In the genomic region with DNA sequence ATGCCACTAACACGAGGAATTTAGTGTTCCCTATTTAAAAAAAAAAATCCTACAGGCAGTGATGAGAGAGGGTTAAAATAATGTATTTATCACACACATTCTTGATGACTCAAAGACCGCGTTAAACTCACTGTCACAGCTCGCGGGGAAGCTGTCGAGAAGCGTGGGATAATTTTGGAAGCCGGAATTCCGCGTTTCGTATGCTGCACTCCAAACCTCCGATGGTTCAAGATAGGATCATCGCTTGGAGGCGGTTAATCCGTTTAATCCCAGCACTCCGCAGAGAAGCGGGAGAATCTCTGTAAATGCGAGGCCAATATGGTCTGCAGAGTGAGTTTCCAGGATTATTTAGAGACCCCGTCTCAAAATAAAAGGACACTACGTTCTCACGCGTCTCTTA, we compare ENCODE assay signal across 7 mouse cellular contexts. TPM values are rescaled to one million over a fixed set of nuclear protein-coding genes. Genes with fewer than 3 reads are reported as not detected.
DNase-seq lines count a peak whose midpoint lies in the region; ATAC-seq and TF ChIP-seq lines count a peak whose summit lies in the region.

No protein-coding gene starts in this region.

- peaks cover 46% of the 10 kb centered on the region for H3K79me2 ChIP-seq in myocyte (ENCODE audit: control insufficient read depth, insufficient read depth)

- ATAC-seq in heart, embryonic 16.5 days (replicated peaks; ENCODE audit: extremely low read depth, insufficient read depth, low FRiP score), result peak; percentile 30

- peak; percentile 72 for DNase-seq in right cerebral cortex, adult 18-20 months
- DNase-seq in right cerebral cortex, postnatal 4 days, result no peak
- DNase-seq in embryonic facial prominence, embryonic 10.5 days (ENCODE audit: low spot score), result no peak
- no peak for DNase-seq in limb, embryonic 10.5 days (ENCODE audit: low spot score)
- DNase-seq in adrenal gland, postnatal 36 days, result no peak

- H3ac ChIP-seq in myocyte (ENCODE audit: control insufficient read depth, insufficient read length), result peak overlapping the region; percentile 64

- peak overlapping the region; percentile 95 for H3K27ac ChIP-seq in embryonic facial prominence, embryonic 10.5 days (replicated peaks)
- H3K27ac ChIP-seq in heart, embryonic 16.5 days (ENCODE audit: low read length), result peak overlapping the region; percentile 93
- H3K27ac ChIP-seq in limb, embryonic 10.5 days, result peak overlapping the region; percentile 93

- H3K4me1 ChIP-seq in embryonic facial prominence, embryonic 10.5 days, result peaks cover 16% of the 10 kb centered on the region
- peaks cover 11% of the 10 kb centered on the region for H3K4me1 ChIP-seq in heart, embryonic 16.5 days (ENCODE audit: control insufficient read depth, insufficient read depth, low read length)
- H3K4me1 ChIP-seq in limb, embryonic 10.5 days, result peaks cover 10% of the 10 kb centered on the region

- WGBS in embryonic facial prominence, embryonic 10.5 days, result under 1% methylated on average over 22 of the region's 22 CpGs
- under 1% methylated on average over 22 of the region's 22 CpGs for WGBS in heart, embryonic 16.5 days
- WGBS in limb, embryonic 10.5 days, result 2% methylated on average over 22 of the region's 22 CpGs

- no peaks in the 10 kb centered on the region for H3K27me3 ChIP-seq in embryonic facial prominence, embryonic 10.5 days (replicated peaks; ENCODE audit: low read depth, poor library complexity, severe bottlenecking)
- H3K27me3 ChIP-seq in heart, embryonic 16.5 days (ENCODE audit: control insufficient read depth, insufficient read depth, low read length), result no peaks in the 10 kb centered on the region
- no peaks in the 10 kb centered on the region for H3K27me3 ChIP-seq in limb, embryonic 10.5 days (ENCODE audit: low read depth, poor library complexity, severe bottlenecking)
- no peaks in the 10 kb centered on the region for H3K27me3 ChIP-seq in myocyte (ENCODE audit: control insufficient read depth, insufficient read depth, insufficient read length)

- H3K36me3 ChIP-seq in embryonic facial prominence, embryonic 10.5 days (replicated peaks), result peaks cover 22% of the 10 kb centered on the region
- H3K36me3 ChIP-seq in heart, embryonic 16.5 days (ENCODE audit: control insufficient read depth, insufficient read depth), result peaks cover 11% of the 10 kb centered on the region
- H3K36me3 ChIP-seq in limb, embryonic 10.5 days, result peaks cover 26% of the 10 kb centered on the region
- peaks cover 7% of the 10 kb centered on the region for H3K36me3 ChIP-seq in myocyte (ENCODE audit: control insufficient read depth, insufficient read depth)

- peak overlapping the region; percentile 80 for H3K9ac ChIP-seq in heart, embryonic 16.5 days (ENCODE audit: low read length)

- H3K9me3 ChIP-seq in embryonic facial prominence, embryonic 10.5 days, result no peaks in the 10 kb centered on the region
- H3K9me3 ChIP-seq in heart, embryonic 16.5 days (replicated peaks; ENCODE audit: control insufficient read depth, low read length), result no peaks in the 10 kb centered on the region
- no peaks in the 10 kb centered on the region for H3K9me3 ChIP-seq in limb, embryonic 10.5 days (replicated peaks)

- peak overlapping the region; percentile 82 for H3K4me2 ChIP-seq in heart, embryonic 16.5 days (ENCODE audit: low read depth, low read length)
- peak overlapping the region; percentile 100 for H3K4me2 ChIP-seq in myocyte (ENCODE audit: low read depth)

- H3K4me3 ChIP-seq in embryonic facial prominence, embryonic 10.5 days, result peak overlapping the region; percentile 98
- H3K4me3 ChIP-seq in heart, embryonic 16.5 days (ENCODE audit: low read length), result peak overlapping the region; percentile 70
- peak overlapping the region; percentile 85 for H3K4me3 ChIP-seq in limb, embryonic 10.5 days
- H3K4me3 ChIP-seq in myocyte, result peak overlapping the region; percentile 98

- no peak for TF ChIP-seq POLR2A in myocyte (IDR thresholded peaks at IDR 0.05; ENCODE audit: insufficient read length, low read depth)

TF ChIP-seq in myocyte, 11 proteins besides CTCF, POLR2A, EP300 and RAD21:
- no peak for TF ChIP-seq USF1 (IDR thresholded peaks at IDR 0.05; ENCODE audit: low read depth)
- TF ChIP-seq CEBPB (IDR thresholded peaks at IDR 0.05; ENCODE audit: insufficient read depth, poor library complexity, severe bottlenecking), result no peak
- TF ChIP-seq REST (IDR thresholded peaks at IDR 0.05; ENCODE audit: insufficient read depth, insufficient read length), result no peak
- TF ChIP-seq TCF3 (IDR thresholded peaks at IDR 0.05; ENCODE audit: insufficient read length, low read depth), result no peak
- no peak for TF ChIP-seq MYOG (IDR thresholded peaks at IDR 0.05; ENCODE audit: control insufficient read depth in 1 of 3, insufficient read depth in 1 of 3, insufficient read length in 2 of 3, low read depth in 2 of 3)
- no peak for TF ChIP-seq MAX (IDR thresholded peaks at IDR 0.05; ENCODE audit: low read depth)
- TF ChIP-seq MYOD1 (IDR thresholded peaks at IDR 0.05; ENCODE audit: control insufficient read depth in 1 of 3, insufficient read length in 2 of 3, low read depth in 2 of 3), result no peak
- TF ChIP-seq E2F4 (IDR thresholded peaks at IDR 0.05; ENCODE audit: insufficient read depth), result no peak
- TF ChIP-seq POLR2AphosphoS2 (IDR thresholded peaks at IDR 0.05; ENCODE audit: insufficient read length, low read depth), result no peak
- no peak for TF ChIP-seq TCF12 (IDR thresholded peaks at IDR 0.05; ENCODE audit: insufficient read depth, poor library complexity, severe bottlenecking)
- no peak for TF ChIP-seq SRF (IDR thresholded peaks at IDR 0.05; ENCODE audit: control insufficient read depth, insufficient read length, low read depth)

RNA-seq across cellular contexts. Expression of a gene that starts 6.9 kb away (rescaled TPM):
- polyA plus RNA-seq in embryonic facial prominence, embryonic 10.5 days (2016; fragmentation: Nextera tagmentation; extraction: Ambion mirVana), result 243 and 251 TPM in 2 replicates
- 142 and 149 TPM in 2 replicates for polyA plus RNA-seq in heart, embryonic 16.5 days (2015; fragmentation: Nextera tagmentation; extraction: Ambion mirVana)
- polyA plus RNA-seq in limb, embryonic 10.5 days (2016; fragmentation: Nextera tagmentation; extraction: Ambion mirVana), result 221 and 241 TPM in 2 replicates
- polyA plus RNA-seq in myocyte (2012; fragmentation: generic; extraction: Trizol), result 171 TPM
- 100 to 1,000 TPM; 181 to 185 TPM for total RNA-seq in adrenal gland, postnatal 36 days (2021)

RNA-seq across cellular contexts. Expression of a gene that starts 58.6 kb away (rescaled TPM):
- 6.6 and 7.7 TPM in 2 replicates for polyA plus RNA-seq in embryonic facial prominence, embryonic 10.5 days (2016; fragmentation: Nextera tagmentation; extraction: Ambion mirVana)
- 0.20 and 0.47 TPM in 2 replicates for polyA plus RNA-seq in heart, embryonic 16.5 days (2015; fragmentation: Nextera tagmentation; extraction: Ambion mirVana)
- polyA plus RNA-seq in limb, embryonic 10.5 days (2016; fragmentation: Nextera tagmentation; extraction: Ambion mirVana), result 1.0 and 1.1 TPM in 2 replicates
- 0.17 TPM for polyA plus RNA-seq in myocyte (2012; fragmentation: generic; extraction: Trizol)
- total RNA-seq in adrenal gland, postnatal 36 days (2021), result not detected
